Mouse (Mus musculus): ENCODE data around the gene Slbp. TPM values are rescaled to one million over a fixed set of nuclear protein-coding genes. Genes with fewer than 3 reads are reported as not detected.

Gene Slbp
- polyA plus RNA-seq, 1 experiment from 2014 or later = 311 TPM

- WGBS = 85% methylated on average over 11 of the region's 11 CpGs
- H3K27me3 ChIP-seq = no peaks in the 10 kb centered on the region; the same call in none of the 2 replicates
Measured at GRCm38 (mm10) chr5:33689852-33690645, 37.7 kb upstream of the Slbp start.

GRCm38 (mm10) chr5:33689221-33689844 is 37.0 kb upstream of the Slbp start:
- ATAC-seq (ENCODE audit: insufficient number of reproducible peaks, insufficient read depth, low FRiP score, low TSS enrichment, low read depth) = no peak
- H3K4me2 ChIP-seq = peak overlapping the region; percentile 13
- 46% methylated on average over 20 of the region's 20 CpGs for WGBS
- no peaks in the 10 kb centered on the region for H3K9me3 ChIP-seq
- peak overlapping the region; percentile 50 for H3K9ac ChIP-seq (replicated peaks)
- no peaks in the 10 kb centered on the region for H3K36me3 ChIP-seq
- H3K27ac ChIP-seq = 0 out of 2 replicates have a peak overlapping the region, but pooled peaks have one; percentile 53
- no peak overlapping the region for H3K4me3 ChIP-seq (replicated peaks)
- peaks cover 52% of the 10 kb centered on the region for H3K4me1 ChIP-seq (replicated peaks)
- no peaks in the 10 kb centered on the region; the same call in none of the 2 replicates for H3K27me3 ChIP-seq

More at GRCm38 (mm10) chr5:33689852-33690645, 37.7 kb upstream of the Slbp start:
- peak overlapping the region; percentile 50 for H3K9ac ChIP-seq (replicated peaks)
- H3K27ac ChIP-seq = 0 out of 2 replicates have a peak overlapping the region, but pooled peaks have one; percentile 13
- no peaks in the 10 kb centered on the region for H3K9me3 ChIP-seq
- H3K4me3 ChIP-seq (replicated peaks) = no peak overlapping the region
- no peak overlapping the region for H3K4me2 ChIP-seq
- no peaks in the 10 kb centered on the region for H3K36me3 ChIP-seq
- H3K4me1 ChIP-seq (replicated peaks) = peaks cover 59% of the 10 kb centered on the region
- ATAC-seq (ENCODE audit: insufficient number of reproducible peaks, insufficient read depth, low FRiP score, low TSS enrichment, low read depth) = no peak

- Histone ChIP-seq H3K36me3 (no peaks in the 10 kb centered on the region), H3K9me3 (no peaks in the 10 kb centered on the region), H3K9ac (replicated peaks) (0 out of 2 replicates have a peak overlapping the region, but pooled peaks have one; percentile 50), H3K27ac (0 out of 2 replicates have a peak overlapping the region, but pooled peaks have one; percentile 53), H3K4me2 (peak overlapping the region; percentile 13; the same call in 1 of the 2 replicates), H3K27me3 (no peaks in the 10 kb centered on the region; the same call in 1 of the 2 replicates), H3K4me3 (replicated peaks) (no peak overlapping the region), H3K4me1 (replicated peaks) (peaks cover 44% of the 10 kb centered on the region)
- no peak for ATAC-seq (ENCODE audit: insufficient number of reproducible peaks, insufficient read depth, low FRiP score, low TSS enrichment, low read depth)
- WGBS = 72% methylated on average over 14 of the region's 14 CpGs
Measured at GRCm38 (mm10) chr5:33688278-33689220, 36.2 kb upstream of the Slbp start.

GRCm38 (mm10) chr5:33687142-33687541 is 34.8 kb upstream of the Slbp start:
- no peaks in the 10 kb centered on the region; the same call in 1 of the 2 replicates for H3K27me3 ChIP-seq
- H3K9ac ChIP-seq (replicated peaks) = no peak overlapping the region
- H3K4me1 ChIP-seq (replicated peaks) = peaks cover 31% of the 10 kb centered on the region
- no peak overlapping the region for H3K4me2 ChIP-seq
- WGBS = 82% methylated on average over 4 of the region's 4 CpGs
- H3K27ac ChIP-seq = no peak overlapping the region
- no peak for ATAC-seq (ENCODE audit: insufficient number of reproducible peaks, insufficient read depth, low FRiP score, low TSS enrichment, low read depth)
- H3K4me3 ChIP-seq (replicated peaks) = no peak overlapping the region
- H3K36me3 ChIP-seq = no peaks in the 10 kb centered on the region
- no peaks in the 10 kb centered on the region for H3K9me3 ChIP-seq

GRCm38 (mm10) chr5:33684932-33685331 is 32.6 kb upstream of the Slbp start:
- H3K4me3 ChIP-seq (replicated peaks) = no peak overlapping the region
- no peak overlapping the region for H3K27ac ChIP-seq
- 83% methylated on average over 4 of the region's 4 CpGs for WGBS
- no peak overlapping the region for H3K9ac ChIP-seq (replicated peaks)
- H3K4me1 ChIP-seq (replicated peaks) = peaks cover 18% of the 10 kb centered on the region
- no peak for ATAC-seq (ENCODE audit: insufficient number of reproducible peaks, insufficient read depth, low FRiP score, low TSS enrichment, low read depth)
- H3K27me3 ChIP-seq = no peaks in the 10 kb centered on the region; the same call in 1 of the 2 replicates
- no peak overlapping the region for H3K4me2 ChIP-seq
- no peaks in the 10 kb centered on the region for H3K9me3 ChIP-seq
- H3K36me3 ChIP-seq = no peaks in the 10 kb centered on the region

GRCm38 (mm10) chr5:33683897-33684652 is 31.7 kb upstream of the Slbp start:
- no peak overlapping the region for H3K4me2 ChIP-seq
- H3K9me3 ChIP-seq = no peaks in the 10 kb centered on the region
- no peak overlapping the region for H3K9ac ChIP-seq (replicated peaks)
- H3K4me1 ChIP-seq (replicated peaks) = peaks cover 9% of the 10 kb centered on the region
- H3K27me3 ChIP-seq = no peaks in the 10 kb centered on the region; the same call in 1 of the 2 replicates
- no peak overlapping the region for H3K27ac ChIP-seq
- 47% methylated on average over 7 of the region's 7 CpGs for WGBS
- no peaks in the 10 kb centered on the region for H3K36me3 ChIP-seq
- no peak overlapping the region for H3K4me3 ChIP-seq (replicated peaks)
- ATAC-seq (ENCODE audit: insufficient number of reproducible peaks, insufficient read depth, low FRiP score, low TSS enrichment, low read depth) = peak; percentile 18; the same call in 1 of the 2 replicates

- no peak overlapping the region for H3K4me2 ChIP-seq
- H3K27ac ChIP-seq = no peak overlapping the region
- H3K9ac ChIP-seq (replicated peaks) = no peak overlapping the region
- 0 out of 2 replicates have a peak, but pooled peaks cover 4% of the 10 kb centered on the region for H3K4me1 ChIP-seq (replicated peaks)
- H3K9me3 ChIP-seq = no peaks in the 10 kb centered on the region
- no peak overlapping the region for H3K4me3 ChIP-seq (replicated peaks)
- WGBS = 84% methylated on average over 4 of the region's 4 CpGs
- no peak for ATAC-seq (ENCODE audit: insufficient number of reproducible peaks, insufficient read depth, low FRiP score, low TSS enrichment, low read depth)
- no peaks in the 10 kb centered on the region for H3K36me3 ChIP-seq
- H3K27me3 ChIP-seq = no peaks in the 10 kb centered on the region
Measured at GRCm38 (mm10) chr5:33682963-33683362, 30.6 kb upstream of the Slbp start.

GRCm38 (mm10) chr5:33681611-33682388 is 29.4 kb upstream of the Slbp start:
- WGBS = 76% methylated on average over 15 of the region's 15 CpGs
- Histone ChIP-seq H3K4me3 (replicated peaks) (no peak overlapping the region), H3K27me3 (no peaks in the 10 kb centered on the region), H3K4me1 (replicated peaks) (0 out of 2 replicates have a peak, but pooled peaks cover 4% of the 10 kb centered on the region), H3K9me3 (no peaks in the 10 kb centered on the region), H3K9ac (replicated peaks) (no peak overlapping the region), H3K4me2 (no peak overlapping the region), H3K36me3 (no peaks in the 10 kb centered on the region), H3K27ac (no peak overlapping the region)
- ATAC-seq (ENCODE audit: insufficient number of reproducible peaks, insufficient read depth, low FRiP score, low TSS enrichment, low read depth) = no peak

GRCm38 (mm10) chr5:33681044-33681443 is 28.7 kb upstream of the Slbp start:
- H3K4me3 ChIP-seq (replicated peaks) = no peak overlapping the region
- H3K4me2 ChIP-seq = no peak overlapping the region
- H3K9ac ChIP-seq (replicated peaks) = no peak overlapping the region
- no peaks in the 10 kb centered on the region for H3K36me3 ChIP-seq
- H3K27me3 ChIP-seq = no peaks in the 10 kb centered on the region
- H3K9me3 ChIP-seq = no peaks in the 10 kb centered on the region
- H3K27ac ChIP-seq = no peak overlapping the region
- WGBS = 57% methylated on average over 3 of the region's 3 CpGs
- no peak for ATAC-seq (ENCODE audit: insufficient number of reproducible peaks, insufficient read depth, low FRiP score, low TSS enrichment, low read depth)
- 0 out of 2 replicates have a peak, but pooled peaks cover 4% of the 10 kb centered on the region for H3K4me1 ChIP-seq (replicated peaks)
